Mouse (Mus musculus): ENCODE data around the gene Slc17a4.
A peak's percentile ranks its signal among the peaks of the same experiment; 100 is the strongest.

DNA sequence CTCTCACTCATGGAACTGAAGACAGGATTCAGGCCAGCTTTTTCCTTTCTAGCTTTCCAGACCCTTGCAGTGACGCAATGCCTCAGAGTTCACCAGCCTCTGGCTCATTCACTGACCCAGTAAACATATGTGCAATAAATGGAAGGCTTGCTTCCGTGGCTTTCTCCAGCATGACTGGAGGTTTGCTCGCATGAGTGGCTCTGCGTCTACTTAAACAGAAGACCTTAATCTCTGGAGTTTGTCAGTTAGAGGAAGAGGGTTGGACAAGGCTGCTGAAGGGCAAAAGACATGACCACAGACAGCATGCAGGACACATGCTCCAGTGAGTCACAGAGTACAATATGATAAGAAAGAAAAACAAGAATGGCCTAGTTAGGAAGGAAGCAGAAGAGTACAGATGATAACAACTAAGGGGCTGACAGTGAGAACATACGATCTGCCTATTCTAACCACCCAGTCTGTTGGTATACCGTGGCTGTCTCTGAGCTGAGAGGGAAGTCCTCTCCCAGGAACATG, 960 bp downstream of the Slc17a4 start:
- 0 out of 4 replicates have a peak, but pooled peaks of 1 of the 2 experiments have one; percentile 43 for TF ChIP-seq POLR2A (IDR thresholded peaks at IDR 0.05; ENCODE audit: control insufficient read depth in 1 of 2, insufficient read depth in 1 of 2, low read depth in 1 of 2, low read length in 2 of 2, poor library complexity in 1 of 2)
- TF ChIP-seq CTCF (IDR thresholded peaks at IDR 0.05 in 2 of 3, conservative IDR thresholded peaks at IDR 0.05 in 1 of 3; ENCODE audit: control insufficient read depth in 1 of 3, insufficient read depth in 1 of 3, low read depth in 2 of 3, low read length in 3 of 3, poor library complexity in 1 of 3, severe bottlenecking in 1 of 3), result no peak
- peak; percentile 94 to 97 for TF ChIP-seq EP300 (IDR thresholded peaks at IDR 0.05; ENCODE audit: low read depth in 1 of 2, low read length in 2 of 2)
- TF ChIP-seq CHD2 (IDR thresholded peaks at IDR 0.05; ENCODE audit: low read length), result no peak
- TF ChIP-seq SIN3A (IDR thresholded peaks at IDR 0.05; ENCODE audit: low read length), result peak; percentile 94

All from MEL (cell line).